Mouse (Mus musculus) liver, postnatal 0 days (tissue): ENCODE results near the gene Dpp7.
A peak's percentile ranks its signal among the peaks of the same experiment; 100 is the strongest.

Experiments used
- CTCF ChIP-seq: sonication (generic); IDR thresholded peaks from 2 replicates; pipeline ENCODE4 v1.5.1; 2016; ENCODE audit warnings: antibody characterized with exemption, low read depth
- EP300 ChIP-seq: IDR thresholded peaks from 2 replicates; pipeline ENCODE4 v1.6.1; 2016; ENCODE audit warnings: antibody characterized with exemption, low read depth, mild to moderate bottlenecking

DNA sequence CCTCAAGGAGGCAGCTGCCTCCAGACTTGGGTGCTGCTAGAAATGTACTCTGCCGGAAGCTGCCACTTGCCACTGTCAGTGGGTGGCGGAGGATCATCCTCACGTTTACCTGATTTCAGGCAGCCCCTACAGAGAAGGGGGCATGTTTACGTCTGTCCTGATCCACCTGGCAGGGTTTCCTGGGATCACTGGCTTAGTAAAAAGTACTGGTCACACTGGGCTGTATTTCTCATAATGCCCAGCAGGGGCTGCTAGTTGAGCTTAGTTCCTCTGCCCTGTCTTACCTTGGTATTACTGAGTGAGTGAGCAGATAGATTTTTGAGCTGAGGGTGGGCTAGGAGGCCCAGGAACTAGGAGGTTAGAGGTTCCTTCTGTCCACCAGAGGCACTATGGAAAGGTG, 20.4 kb upstream of the Dpp7 start:
- TF ChIP-seq CTCF: peak; percentile 89
- no peak for TF ChIP-seq EP300
